1 mouse cellular context compared by ENCODE assay signal in genomic region chr2:157135014-157135413, GRCm38 (mm10).
TF ChIP-seq lines count a peak whose summit lies in the region.

Samhd1 (minus strand) TSS chr2:157135265.

TF ChIP-seq in CH12.LX, 34 proteins besides CTCF, POLR2A, EP300 and RAD21 (continued from another document):
- TF ChIP-seq ELF1 (IDR thresholded peaks at IDR 0.05; ENCODE audit: low read depth, low read length) (0 out of 2 replicates have a peak, but pooled peaks have one; percentile 12), E2F4 (IDR thresholded peaks at IDR 0.05; ENCODE audit: insufficient replicate concordance, low read depth, low read length) (no peak), MYC (IDR thresholded peaks at IDR 0.05; ENCODE audit: low read depth, low read length) (no peak; the same call in 1 of the 2 replicates), MAFK (IDR thresholded peaks at IDR 0.05; ENCODE audit: insufficient replicate concordance, low read length) (no peak), MAZ (IDR thresholded peaks at IDR 0.05; ENCODE audit: low read depth, low read length) (no peak), GABPA (IDR thresholded peaks at IDR 0.05; ENCODE audit: insufficient replicate concordance, low read depth, low read length) (no peak), SIN3A (IDR thresholded peaks at IDR 0.05; ENCODE audit: low read length) (no peak), POLR2AphosphoS2 (IDR thresholded peaks at IDR 0.05; ENCODE audit: low read depth, low read length) (no peak), NRF1 (IDR thresholded peaks at IDR 0.05; ENCODE audit: low read depth, low read length) (peak; percentile 98), IRF4 (IDR thresholded peaks at IDR 0.05; ENCODE audit: low read depth, low read length) (no peak), CHD1 (IDR thresholded peaks at IDR 0.05; ENCODE audit: low read depth, low read length) (no peak), SMC3 (IDR thresholded peaks at IDR 0.05; ENCODE audit: low read depth, low read length) (no peak), ZNF384 (IDR thresholded peaks at IDR 0.05; ENCODE audit: low read depth, low read length) (no peak), ZMIZ1 (IDR thresholded peaks at IDR 0.05; ENCODE audit: low read depth, low read length) (no peak; the same call in 1 of the 2 replicates), TCF12 (IDR thresholded peaks at IDR 0.05; ENCODE audit: low read depth, low read length) (peak; percentile 43; the same call in 1 of the 2 replicates), NELFE (IDR thresholded peaks at IDR 0.05; ENCODE audit: low read depth, low read length) (peak; percentile 73), MXI1 (IDR thresholded peaks at IDR 0.05; ENCODE audit: low read depth, low read length) (no peak), TBP (conservative IDR thresholded peaks at IDR 0.05; ENCODE audit: low read depth, low read length) (0 out of 2 replicates have a peak, but pooled peaks have one; percentile 39), PAX5 (IDR thresholded peaks at IDR 0.05; ENCODE audit: low read length) (no peak), USF2 (conservative IDR thresholded peaks at IDR 0.05; ENCODE audit: low read depth, low read length) (no peak), JUND (conservative IDR thresholded peaks at IDR 0.05; ENCODE audit: low read depth, low read length) (no peak), MAX (IDR thresholded peaks at IDR 0.05; ENCODE audit: low read length) (no peak; the same call in 1 of the 2 replicates), ZKSCAN1 (IDR thresholded peaks at IDR 0.05; ENCODE audit: borderline replicate concordance, low read depth, low read length) (no peak)
